18 mouse cellular contexts compared by ENCODE assay signal in the genomic region with DNA sequence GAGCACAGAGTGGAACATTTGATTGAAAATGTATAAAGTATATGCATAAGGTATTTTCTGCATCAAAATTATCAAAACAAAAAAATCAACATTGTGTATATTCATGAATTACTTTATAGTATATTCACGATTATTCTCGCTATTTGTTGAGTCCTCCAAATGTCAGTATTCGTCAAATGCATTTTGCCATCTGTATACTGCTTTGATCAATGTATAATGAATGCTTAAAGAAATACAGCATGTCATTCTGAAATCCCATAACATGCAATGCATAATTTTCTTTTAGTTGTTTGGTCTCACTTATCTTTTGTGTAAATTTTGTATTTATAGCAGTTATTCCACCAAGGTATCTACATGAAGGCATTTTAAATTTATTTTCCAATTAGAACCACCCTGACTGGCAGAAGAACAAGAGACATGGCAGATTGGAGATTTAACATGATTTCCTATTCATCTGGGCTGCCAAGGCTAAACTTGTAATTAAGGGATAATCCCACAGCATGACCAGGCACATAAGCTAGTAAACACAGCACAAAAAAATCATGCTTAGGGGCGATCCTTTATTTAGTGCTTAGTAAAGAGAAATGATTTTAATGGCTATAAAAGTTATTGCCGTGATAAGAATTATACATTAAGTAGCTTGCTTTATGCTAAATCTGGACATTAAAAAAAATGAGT.
DNase-seq lines count a peak whose midpoint lies in the region; ATAC-seq and TF ChIP-seq lines count a peak whose summit lies in the region.
"Had no signal": no experiment of that assay in that cellular context is flagged by ENCODE, and none has a peak within 500 bp of the region (broad histone marks: within the 10 kb centered on the region; RNA-seq: fewer than 3 reads in every experiment).

No protein-coding gene starts in this region.

- no peaks in the 10 kb centered on the region for H3K9me3 ChIP-seq in forebrain, embryonic 15.5 days
- no peaks in the 10 kb centered on the region for H3K9me3 ChIP-seq in forebrain, embryonic 12.5 days
- no peaks in the 10 kb centered on the region for H3K9me3 ChIP-seq in midbrain, embryonic 13.5 days
- no peaks in the 10 kb centered on the region for H3K9me3 ChIP-seq in midbrain, postnatal 0 days (ENCODE audit: low read length)
- H3K9me3 ChIP-seq: embryonic facial prominence, embryonic 12.5 days; heart, embryonic 13.5 days had no signal

- peak; percentile 68 for ATAC-seq in forebrain, embryonic 15.5 days (replicated peaks)
- no peak for ATAC-seq in forebrain, embryonic 12.5 days (ENCODE audit: low FRiP score)
- peak; percentile 62; the same call in 1 of the 2 replicates for ATAC-seq in midbrain, embryonic 13.5 days
- no peak for ATAC-seq in midbrain, postnatal 0 days (ENCODE audit: low FRiP score)
- no peak for ATAC-seq in monocyte, adult 5-6 weeks (replicated peaks; ENCODE audit: insufficient number of reproducible peaks, low FRiP score, low TSS enrichment, poor library complexity, severe bottlenecking)
- ATAC-seq: hindbrain, embryonic 16.5 days had no signal

- peak; percentile 84 for DNase-seq in brain, embryonic 14.5 days (ENCODE audit: low read depth)
- peak; percentile 26 for DNase-seq in midbrain, postnatal 0 days (ENCODE audit: low spot score)
- no peak for DNase-seq in kidney, postnatal 4 days
- DNase-seq: adrenal gland, adult 2 months; adrenal gland, postnatal 25 days; cerebellum, adult 11 months; cerebellum, adult 8-10 months; cerebellum, postnatal 25 days; gastrocnemius, postnatal 36 days; heart, adult 11 months; heart, postnatal 36 days had no signal

- no peak for TF ChIP-seq POLR2A in brain, embryonic 14.5 days (IDR thresholded peaks at IDR 0.05; ENCODE audit: borderline replicate concordance, extremely low read depth, insufficient read depth, insufficient read length, poor library complexity, severe bottlenecking)

- H3K9ac ChIP-seq in forebrain, embryonic 15.5 days (replicated peaks) = no peak overlapping the region
- H3K9ac ChIP-seq in forebrain, embryonic 12.5 days = no peak overlapping the region
- H3K9ac ChIP-seq in midbrain, embryonic 13.5 days (replicated peaks) = no peak overlapping the region
- no peak overlapping the region for H3K9ac ChIP-seq in midbrain, postnatal 0 days (replicated peaks; ENCODE audit: low read length, poor library complexity, severe bottlenecking)
- H3K9ac ChIP-seq: embryonic facial prominence, embryonic 12.5 days; heart, embryonic 13.5 days had no signal

- no peak overlapping the region for H3K27ac ChIP-seq in forebrain, embryonic 15.5 days (replicated peaks)
- no peak overlapping the region for H3K27ac ChIP-seq in forebrain, embryonic 12.5 days
- H3K27ac ChIP-seq in midbrain, embryonic 13.5 days = no peak overlapping the region
- H3K27ac ChIP-seq in midbrain, postnatal 0 days (ENCODE audit: low read depth, low read length) = no peak overlapping the region
- H3K27ac ChIP-seq: embryonic facial prominence, embryonic 12.5 days; heart, embryonic 13.5 days had no signal

- no peak overlapping the region for H3K4me3 ChIP-seq in forebrain, embryonic 15.5 days
- no peak overlapping the region for H3K4me3 ChIP-seq in forebrain, embryonic 12.5 days (replicated peaks)
- H3K4me3 ChIP-seq in midbrain, embryonic 13.5 days (replicated peaks) = no peak overlapping the region
- no peak overlapping the region for H3K4me3 ChIP-seq in midbrain, postnatal 0 days (ENCODE audit: low read depth, low read length)
- H3K4me3 ChIP-seq: embryonic facial prominence, embryonic 12.5 days; heart, embryonic 13.5 days had no signal

- H3K27me3 ChIP-seq in forebrain, embryonic 15.5 days = no peaks in the 10 kb centered on the region
- H3K27me3 ChIP-seq in forebrain, embryonic 12.5 days = no peaks in the 10 kb centered on the region
- no peaks in the 10 kb centered on the region for H3K27me3 ChIP-seq in midbrain, embryonic 13.5 days
- H3K27me3 ChIP-seq in midbrain, postnatal 0 days (ENCODE audit: insufficient read depth, low read length) = no peaks in the 10 kb centered on the region
- H3K27me3 ChIP-seq: embryonic facial prominence, embryonic 12.5 days; heart, embryonic 13.5 days had no signal

- H3K4me1 ChIP-seq in forebrain, embryonic 15.5 days = no peaks in the 10 kb centered on the region
- no peaks in the 10 kb centered on the region for H3K4me1 ChIP-seq in forebrain, embryonic 12.5 days
- 0 out of 2 replicates have a peak, but pooled peaks cover 3% of the 10 kb centered on the region for H3K4me1 ChIP-seq in midbrain, embryonic 13.5 days (replicated peaks)
- no peaks in the 10 kb centered on the region for H3K4me1 ChIP-seq in midbrain, postnatal 0 days (ENCODE audit: insufficient read depth, low read length)
- H3K4me1 ChIP-seq: embryonic facial prominence, embryonic 12.5 days; heart, embryonic 13.5 days had no signal

- whole genome bisulfite sequencing in forebrain, embryonic 15.5 days = 53% methylated on average over 5 of the region's 5 CpGs
- WGBS in forebrain, embryonic 12.5 days = 71% methylated on average over 5 of the region's 5 CpGs
- WGBS in midbrain, embryonic 13.5 days = 59% methylated on average over 5 of the region's 5 CpGs
- WGBS in midbrain, postnatal 0 days = 51% methylated on average over 5 of the region's 5 CpGs

- no peak overlapping the region for H3K4me2 ChIP-seq in forebrain, embryonic 15.5 days (replicated peaks)
- no peak overlapping the region for H3K4me2 ChIP-seq in forebrain, embryonic 12.5 days
- no peak overlapping the region for H3K4me2 ChIP-seq in midbrain, embryonic 13.5 days (replicated peaks)
- no peak overlapping the region for H3K4me2 ChIP-seq in midbrain, postnatal 0 days (ENCODE audit: low read depth, low read length, poor library complexity, severe bottlenecking)
- H3K4me2 ChIP-seq: embryonic facial prominence, embryonic 12.5 days; heart, embryonic 13.5 days had no signal

- TF ChIP-seq CTCF in brain, embryonic 14.5 days (IDR thresholded peaks at IDR 0.05; ENCODE audit: borderline replicate concordance, extremely low read depth, insufficient read depth, insufficient read length) = no peak
- TF ChIP-seq CTCF in midbrain, postnatal 0 days (IDR thresholded peaks at IDR 0.05) = no peak

- no peaks in the 10 kb centered on the region for H3K36me3 ChIP-seq in forebrain, embryonic 15.5 days
- H3K36me3 ChIP-seq in forebrain, embryonic 12.5 days (replicated peaks) = no peaks in the 10 kb centered on the region
- no peaks in the 10 kb centered on the region for H3K36me3 ChIP-seq in midbrain, embryonic 13.5 days
- no peaks in the 10 kb centered on the region for H3K36me3 ChIP-seq in midbrain, postnatal 0 days (ENCODE audit: insufficient read depth, low read length)
- H3K36me3 ChIP-seq: embryonic facial prominence, embryonic 12.5 days; heart, embryonic 13.5 days had no signal

Comparison
In these comparisons a context has a peak if more than half of its experiments do, and no peak if none do; other contexts are left out.
1. ATAC-seq: peak in forebrain, embryonic 15.5 days (single experiment) and midbrain, embryonic 13.5 days (single experiment); none in forebrain, embryonic 12.5 days (single experiment), midbrain, postnatal 0 days (single experiment) and monocyte, adult 5-6 weeks (single experiment).
2. DNase-seq: peak in brain, embryonic 14.5 days (single experiment) and midbrain, postnatal 0 days (single experiment); none in kidney, postnatal 4 days (0 of 2).